Mouse (Mus musculus) liver, embryonic 14.5 days (tissue): Measurements from ENCODE around the gene Nfe2l2. TPM values are rescaled to one million over a fixed set of nuclear protein-coding genes. Genes with fewer than 3 reads are reported as not detected.

Experiments
- ATAC-seq: fragments of 200-750 bp; cut with Nextera tagmentation; 2 replicates; pipeline ENCODE4 v1.8.0; 2017; ENCODE audit warnings: moderate number of reproducible peaks, mild to moderate bottlenecking, moderate library complexity; ENCODE audit not compliant: insufficient read depth
- DNase-seq, 3 experiments: peaks; one replicate each; pipeline ENCODE4 v3.0.0-alpha.2; 2012 to 2013; ENCODE audit warnings: low read depth in 3 of 3, low spot score in 3 of 3
- H3K27ac ChIP-seq: fragments of 300-500 bp; sonication (generic); 2 replicates; pipeline ENCODE4 v1.5.1; 2014; ENCODE audit warnings: moderate library complexity, mild to moderate bottlenecking, control low read depth, inconsistent platforms
- H3K27me3 ChIP-seq: fragments of 300-500 bp; sonication (generic); 2 replicates; pipeline ENCODE4 v1.6.1; 2014; ENCODE audit warnings: mild to moderate bottlenecking, low read length, moderate library complexity; ENCODE audit not compliant: control insufficient read depth, insufficient read depth
- H3K36me3 ChIP-seq: fragments of 300-500 bp; sonication (generic); replicated peaks from 2 replicates; pipeline ENCODE4 v1.6.1; 2014; ENCODE audit warnings: low read depth; ENCODE audit not compliant: control insufficient read depth, insufficient read depth
- H3K4me1 ChIP-seq, 2 experiments: fragments of 200-500 bp in 1 of 2; fragments of 300-500 bp in 1 of 2; sonication (generic) in 1 of 2; replicated peaks; 2 replicates each; pipeline ENCODE4 v1.6.1; 2012 to 2014; ENCODE audit warnings: antibody characterized with exemption in 1 of 2, inconsistent platforms in 1 of 2, low read length in 1 of 2; ENCODE audit not compliant: control insufficient read depth in 2 of 2, insufficient read depth in 2 of 2
- H3K4me2 ChIP-seq: fragments of 300-500 bp; sonication (generic); 2 replicates; pipeline ENCODE4 v1.6.1; 2014; ENCODE audit warnings: low read depth, mild to moderate bottlenecking, control low read depth, moderate library complexity
- H3K4me3 ChIP-seq, 2 experiments: fragments of 200-500 bp in 1 of 2; fragments of 300-500 bp in 1 of 2; sonication (generic) in 1 of 2; 2 replicates each; pipeline ENCODE4 v1.5.1; 2012 to 2014; ENCODE audit warnings: low read depth in 2 of 2, low read length in 2 of 2, mild to moderate bottlenecking in 2 of 2, control low read depth in 1 of 2, inconsistent platforms in 1 of 2, moderate library complexity in 1 of 2; ENCODE audit not compliant: insufficient read depth in 1 of 2
- H3K9ac ChIP-seq: fragments of 300-500 bp; sonication (generic); replicated peaks from 2 replicates; pipeline ENCODE4 v1.6.1; 2014; ENCODE audit warnings: mild to moderate bottlenecking, control low read depth, moderate library complexity
- H3K9me3 ChIP-seq: fragments of 300-500 bp; sonication (generic); 2 replicates; pipeline ENCODE4 v1.6.1; 2016; ENCODE audit warnings: low read length, mixed read lengths; ENCODE audit not compliant: control insufficient read depth
- CTCF ChIP-seq: IDR thresholded peaks from 2 replicates; pipeline ENCODE4 v1.5.1; 2016; ENCODE audit warnings: antibody characterized with exemption, low read depth, control low read depth
- EP300 ChIP-seq: IDR thresholded peaks from 2 replicates; pipeline ENCODE4 v1.6.1; 2016; ENCODE audit warnings: antibody characterized with exemption, low read depth
- WGBS: fragments of 180-500 bp; shearing (Covaris S2); extraction: QIAGEN DNeasy Blood & Tissue Kit; methylation state at CpG from one replicate; pipeline ENCODE4 v1.1.7; 2014; ENCODE audit not compliant: insufficient replicate concordance; 5-methylcytosine and 5-hydroxymethylcytosine counted together
- polyA plus RNA-seq, 2 experiments: library from polyadenylated mRNA; depleted of rRNA in 1 of 2; stranded (reverse) in 1 of 2; unstranded in 1 of 2; fragments of >200 nt; fragmentation: Nextera tagmentation in 1 of 2; extraction: Ambion mirVana in 1 of 2; gene quantifications; 2 replicates each; pipeline versions ENCODE4 v1.2.1 to v1.2.3; 2012 to 2014

Gene Nfe2l2
- polyA plus RNA-seq, 2 experiments: 30.4 to 40.0 TPM

DNA sequence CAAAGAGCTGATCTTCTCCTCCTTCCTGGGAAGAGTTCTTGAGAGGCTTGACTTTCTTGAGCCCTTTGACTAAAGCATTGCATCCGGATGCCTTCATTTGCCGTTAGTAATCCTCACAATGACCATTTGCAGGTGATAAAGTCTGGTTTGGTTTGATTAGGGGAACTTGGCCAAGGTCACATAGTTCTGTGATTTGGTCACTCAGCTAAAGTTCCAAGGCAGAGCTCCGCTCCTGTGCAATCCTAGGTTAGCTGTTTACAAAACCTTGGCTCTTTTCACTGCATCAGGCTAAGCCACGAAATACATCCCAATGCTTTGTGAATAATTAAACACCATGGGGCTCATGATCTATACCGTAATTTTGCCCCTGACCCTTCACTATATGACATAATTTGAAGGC lies 18.5 kb upstream of the Nfe2l2 start:
- H3K27ac ChIP-seq: no peak overlapping the region
- DNase-seq: no peak

DNA sequence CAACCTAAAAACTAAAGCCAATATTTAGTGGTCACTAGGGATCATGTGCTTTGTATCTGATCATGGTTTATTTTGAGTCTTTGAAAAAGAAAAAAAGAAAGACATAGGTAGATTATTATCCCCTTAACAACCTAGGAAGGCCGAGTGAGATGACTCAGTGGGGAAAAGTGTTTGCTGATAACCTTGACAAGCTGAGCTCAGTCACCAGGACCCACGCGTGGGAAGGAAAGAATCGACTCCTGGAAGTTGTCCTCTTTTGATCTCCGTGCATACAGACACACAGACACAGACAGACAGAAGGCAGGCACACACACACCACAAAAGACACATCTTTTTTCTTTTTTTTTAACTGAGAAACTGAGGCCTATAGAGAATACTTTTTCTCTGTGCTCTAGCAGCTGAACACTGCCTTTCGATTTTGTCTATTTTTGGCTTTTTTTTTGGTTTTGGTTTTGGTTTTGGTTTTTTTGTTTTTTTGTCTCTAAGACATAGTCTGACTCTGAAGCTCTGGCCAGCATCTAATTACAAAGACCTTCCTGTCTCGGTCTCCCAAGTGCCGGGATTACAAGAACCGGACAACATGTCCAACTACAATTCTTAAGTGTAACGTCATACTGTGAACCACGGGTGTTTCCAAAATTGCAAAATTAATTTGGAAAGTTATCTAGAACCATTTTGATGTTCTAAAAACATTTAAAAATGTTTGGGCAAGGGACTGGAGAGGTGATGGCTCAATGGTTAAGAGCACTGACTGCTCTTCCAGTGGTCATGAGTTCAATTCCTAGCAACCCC lies 16.0 kb upstream of the Nfe2l2 start:
- no peak for TF ChIP-seq CTCF
- TF ChIP-seq EP300: no peak
- H3K9me3 ChIP-seq: no peaks in the 10 kb centered on the region
- DNase-seq (no peak), ATAC-seq (no peak)
- 55% methylated on average over 11 of the region's 11 CpGs for WGBS
- no peak overlapping the region for H3K4me3 ChIP-seq
- no peak overlapping the region for H3K27ac ChIP-seq
- H3K4me1 ChIP-seq: peaks cover 3 to 10% of the 10 kb centered on the region in 2 experiments; a peak in 2 of 4 replicates
- no peaks in the 10 kb centered on the region for H3K36me3 ChIP-seq
- H3K9ac ChIP-seq: no peak overlapping the region
- H3K27me3 ChIP-seq: no peaks in the 10 kb centered on the region
- H3K4me2 ChIP-seq: no peak overlapping the region

More for the DNA sequence above, 18.5 kb upstream of the Nfe2l2 start:
- no peak overlapping the region for H3K9ac ChIP-seq
- H3K4me2 ChIP-seq: no peak overlapping the region
- no peak for ATAC-seq
- 54% methylated on average over 5 of the region's 5 CpGs for WGBS
- no peak overlapping the region for H3K4me3 ChIP-seq
- TF ChIP-seq CTCF (no peak), EP300 (no peak)
- no peaks in the 10 kb centered on the region for H3K27me3 ChIP-seq
- H3K9me3 ChIP-seq: no peaks in the 10 kb centered on the region
- H3K36me3 ChIP-seq: no peaks in the 10 kb centered on the region
- peaks cover 0 to 5% of the 10 kb centered on the region in 2 experiments; a peak in 2 of 4 replicates for H3K4me1 ChIP-seq

DNA sequence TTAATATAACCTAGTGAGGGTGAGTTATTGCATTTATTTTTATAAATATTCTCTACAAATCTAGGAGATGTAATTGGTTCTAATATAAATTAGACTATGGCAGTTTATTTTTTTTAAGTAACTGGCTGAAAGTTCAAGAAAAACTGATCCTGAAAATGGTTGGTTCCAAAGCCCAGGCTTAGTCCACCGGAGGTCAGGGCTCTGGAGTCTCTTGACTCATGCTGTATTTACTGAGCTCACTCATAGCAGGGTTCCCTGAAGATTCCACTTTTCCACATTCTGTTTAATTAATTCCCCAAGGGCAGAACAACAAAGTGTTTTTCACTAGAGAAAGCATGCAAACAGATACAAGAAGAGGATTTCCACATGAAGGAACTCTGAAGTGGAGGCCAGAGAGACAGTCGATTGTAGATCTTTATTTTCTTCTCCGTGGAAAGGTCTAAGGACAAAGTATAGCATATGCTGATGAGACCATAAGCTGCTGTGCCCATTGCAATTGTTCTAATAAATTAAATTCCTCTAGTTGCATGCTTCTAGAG lies 15.0 kb upstream of the Nfe2l2 start:
- WGBS: 69% methylated on average over 3 of the region's 3 CpGs
- no peaks in the 10 kb centered on the region for H3K9me3 ChIP-seq
- no peaks in the 10 kb centered on the region for H3K36me3 ChIP-seq
- TF ChIP-seq CTCF: no peak
- TF ChIP-seq EP300: no peak
- no peak overlapping the region for H3K4me3 ChIP-seq
- DNase-seq: no peak
- no peaks in the 10 kb centered on the region for H3K27me3 ChIP-seq
- no peak overlapping the region for H3K4me2 ChIP-seq
- H3K9ac ChIP-seq: no peak overlapping the region
- no peak overlapping the region for H3K27ac ChIP-seq
- no peak for ATAC-seq
- peaks cover 3 to 10% of the 10 kb centered on the region in 2 experiments; a peak in 2 of 4 replicates for H3K4me1 ChIP-seq

DNA sequence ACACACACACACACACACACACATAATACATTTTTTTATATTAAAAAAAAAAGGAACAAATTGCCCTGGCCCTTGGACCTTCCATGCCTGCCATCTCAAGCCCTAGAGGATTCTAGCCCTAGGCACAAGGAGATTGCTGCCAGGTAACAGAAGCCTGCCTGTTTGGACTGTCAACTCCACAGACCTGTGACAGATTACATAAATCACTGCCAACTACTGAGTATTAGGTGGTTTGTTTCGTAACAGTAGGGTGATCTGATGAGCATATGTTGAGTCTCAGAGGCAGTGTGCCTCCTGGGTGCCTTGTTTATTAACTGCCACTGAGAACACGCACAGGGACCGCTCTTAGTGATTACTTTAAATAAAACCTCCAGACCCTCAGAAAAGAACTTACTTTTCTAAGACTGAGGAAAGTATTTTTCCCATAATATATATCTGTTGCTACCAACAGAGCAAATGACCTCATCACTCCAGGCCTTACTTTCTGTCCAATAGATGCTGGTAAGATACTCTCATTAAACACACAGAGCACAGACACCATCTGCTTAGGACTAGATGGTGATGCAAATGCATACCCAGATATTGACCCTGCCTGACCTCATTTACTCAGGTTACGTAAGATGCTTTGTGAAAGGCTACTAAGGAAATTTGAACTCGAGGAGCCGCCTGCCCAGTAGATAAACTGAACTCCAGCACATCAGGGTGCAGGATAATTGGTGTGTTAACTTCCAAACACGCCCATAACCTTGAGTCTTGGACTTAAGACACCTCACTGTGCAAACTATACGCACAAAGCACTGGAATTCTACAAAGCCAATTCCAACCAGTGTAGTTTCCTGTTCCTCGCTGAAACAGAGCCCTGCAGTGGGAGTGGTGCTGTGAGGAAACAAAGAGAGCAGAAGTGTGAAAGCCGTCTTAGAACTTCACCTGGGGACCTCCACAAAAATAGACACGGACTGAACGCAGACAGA lies 11.9 kb upstream of the Nfe2l2 start:
- Histone ChIP-seq H3K9ac (no peak overlapping the region), H3K27me3 (no peaks in the 10 kb centered on the region), H3K36me3 (no peaks in the 10 kb centered on the region), H3K9me3 (no peaks in the 10 kb centered on the region), H3K4me3 (no peak overlapping the region), H3K4me2 (no peak overlapping the region), H3K4me1 (peaks cover 3 to 10% of the 10 kb centered on the region in 2 experiments; a peak in 2 of 4 replicates), H3K27ac (no peak overlapping the region)
- no peak for DNase-seq
- no peak for TF ChIP-seq CTCF
- TF ChIP-seq EP300: no peak
- 57% methylated on average over 12 of the region's 12 CpGs for WGBS
- ATAC-seq: peak; percentile 31; the same call in 1 of the 2 replicates
